In genomic region chr14:39261016-39261415, GRCm38 (mm10) we compare ENCODE assay signal across 28 mouse cellular contexts.
DNase-seq lines count a peak whose midpoint lies in the region; ATAC-seq and TF ChIP-seq lines count a peak whose summit lies in the region.
"Had no signal": no experiment of that assay in that cellular context is flagged by ENCODE, and none has a peak within 500 bp of the region (broad histone marks: within the 10 kb centered on the region; RNA-seq: fewer than 3 reads in every experiment).

No protein-coding gene starts in this region.

- intact Hi-C loops in left cerebral cortex, postnatal 10 days (cut with DNase I): no loop called here

- ATAC-seq in hindbrain, postnatal 0 days: no peak
- ATAC-seq: activated CD4-positive, CD25-positive, alpha-beta regulatory T cell, adult 4 months; forebrain, embryonic 16.5 days; intestine, postnatal 0 days; liver, postnatal 0 days; midbrain, embryonic 16.5 days had no signal

- H3K4me1 ChIP-seq in cerebellum, adult 2 months (ENCODE audit: control insufficient read depth, insufficient read depth, low read length): no peaks in the 10 kb centered on the region
- no peaks in the 10 kb centered on the region for H3K4me1 ChIP-seq in hindbrain, postnatal 0 days (ENCODE audit: insufficient read depth, low read length)
- H3K4me1 ChIP-seq: embryonic facial prominence, embryonic 13.5 days; heart, embryonic 12.5 days; hindbrain, embryonic 13.5 days; limb, embryonic 12.5 days had no signal

- WGBS in cerebellum, adult 2 months: 72% methylated on average over 1 of the region's 1 CpGs
- 75% methylated on average over 1 of the region's 1 CpGs for WGBS in hindbrain, postnatal 0 days

- H3K9ac ChIP-seq in hindbrain, postnatal 0 days (replicated peaks; ENCODE audit: low read length): no peak overlapping the region
- H3K9ac ChIP-seq: embryonic facial prominence, embryonic 13.5 days; heart, embryonic 12.5 days; hindbrain, embryonic 13.5 days; limb, embryonic 12.5 days; liver, postnatal 0 days had no signal

- TF ChIP-seq CTCF in cerebellum, adult 2 months (IDR thresholded peaks at IDR 0.05; ENCODE audit: borderline replicate concordance, insufficient read depth, low read depth, low read length): no peak
- TF ChIP-seq CTCF in hindbrain, postnatal 0 days (IDR thresholded peaks at IDR 0.05; ENCODE audit: low read depth): no peak

- no peak overlapping the region for H3K4me3 ChIP-seq in cerebellum, adult 2 months (replicated peaks; ENCODE audit: insufficient read depth, low read depth, low read length)
- no peak overlapping the region for H3K4me3 ChIP-seq in hindbrain, postnatal 0 days (ENCODE audit: low read length)
- H3K4me3 ChIP-seq: embryonic facial prominence, embryonic 13.5 days; heart, adult 2 months; heart, embryonic 12.5 days; hindbrain, embryonic 13.5 days; limb, embryonic 12.5 days had no signal

- no peak for TF ChIP-seq POLR2A in cerebellum, adult 2 months (IDR thresholded peaks at IDR 0.05; ENCODE audit: borderline replicate concordance, insufficient read depth, low read length)

- H3K27ac ChIP-seq in cerebellum, adult 2 months (ENCODE audit: insufficient read depth, low read length): no peak overlapping the region
- H3K27ac ChIP-seq in hindbrain, postnatal 0 days: no peak overlapping the region
- H3K27ac ChIP-seq: embryonic facial prominence, embryonic 13.5 days; heart, adult 2 months; hindbrain, embryonic 13.5 days; limb, embryonic 12.5 days had no signal

- H3K9me3 ChIP-seq in hindbrain, postnatal 0 days (ENCODE audit: low read length): no peaks in the 10 kb centered on the region
- H3K9me3 ChIP-seq: embryonic facial prominence, embryonic 13.5 days; heart, embryonic 12.5 days; hindbrain, embryonic 13.5 days; limb, embryonic 12.5 days had no signal

- H3K27me3 ChIP-seq in cerebellum, adult 2 months (ENCODE audit: control insufficient read depth, insufficient read depth, low read length): no peaks in the 10 kb centered on the region
- no peaks in the 10 kb centered on the region for H3K27me3 ChIP-seq in hindbrain, postnatal 0 days (ENCODE audit: insufficient read depth, low read length)
- H3K27me3 ChIP-seq: CH12.LX; embryonic facial prominence, embryonic 13.5 days; heart, embryonic 12.5 days; hindbrain, embryonic 13.5 days; limb, embryonic 12.5 days had no signal

- DNase-seq in left cerebral cortex, adult 18-20 months (ENCODE audit: low spot score in 2 of 2): peak; percentile 11 to 41
- DNase-seq in left cerebral cortex, postnatal 10 days (ENCODE audit: extremely low spot score in 1 of 2, low spot score in 2 of 2): no peak
- DNase-seq in cerebellum, adult 2 months: peak; percentile 20 to 55
- DNase-seq in cerebellum, adult 9-11 months: peak; percentile 24
- no peak for DNase-seq in hindbrain, postnatal 0 days (ENCODE audit: low spot score)
- no peak for DNase-seq in ovary, postnatal 36 days (ENCODE audit: low spot score)
- DNase-seq: adrenal gland, adult 2 months; adrenal gland, postnatal 36 days; gastrocnemius, postnatal 25 days; heart, adult 2 months; heart, postnatal 4 days; kidney, adult 9 months; kidney, postnatal 14 days; layer of hippocampus, adult 9-11 months; liver, postnatal 0 days; lung, postnatal 36 days; thymus, postnatal 4 days had no signal

- H3K36me3 ChIP-seq in hindbrain, postnatal 0 days (ENCODE audit: insufficient read depth, low read length): no peaks in the 10 kb centered on the region
- H3K36me3 ChIP-seq: embryonic facial prominence, embryonic 13.5 days; heart, embryonic 12.5 days; hindbrain, embryonic 13.5 days; limb, embryonic 12.5 days had no signal

- H3K4me2 ChIP-seq in hindbrain, postnatal 0 days (ENCODE audit: low read depth, low read length): no peak overlapping the region
- H3K4me2 ChIP-seq: embryonic facial prominence, embryonic 13.5 days; heart, embryonic 12.5 days; hindbrain, embryonic 13.5 days; limb, embryonic 12.5 days; liver, embryonic 11.5 days; midbrain, embryonic 11.5 days had no signal

Comparison
In these comparisons a context has a peak if more than half of its experiments do, and no peak if none do; other contexts are left out.
1. DNase-seq: peak in left cerebral cortex, adult 18-20 months (2 of 2), cerebellum, adult 2 months (2 of 2) and cerebellum, adult 9-11 months (single experiment); none in left cerebral cortex, postnatal 10 days (0 of 2), hindbrain, postnatal 0 days (single experiment) and ovary, postnatal 36 days (single experiment).